Comparison of ENCODE assay signal across 10 mouse cellular contexts in the genomic region with DNA sequence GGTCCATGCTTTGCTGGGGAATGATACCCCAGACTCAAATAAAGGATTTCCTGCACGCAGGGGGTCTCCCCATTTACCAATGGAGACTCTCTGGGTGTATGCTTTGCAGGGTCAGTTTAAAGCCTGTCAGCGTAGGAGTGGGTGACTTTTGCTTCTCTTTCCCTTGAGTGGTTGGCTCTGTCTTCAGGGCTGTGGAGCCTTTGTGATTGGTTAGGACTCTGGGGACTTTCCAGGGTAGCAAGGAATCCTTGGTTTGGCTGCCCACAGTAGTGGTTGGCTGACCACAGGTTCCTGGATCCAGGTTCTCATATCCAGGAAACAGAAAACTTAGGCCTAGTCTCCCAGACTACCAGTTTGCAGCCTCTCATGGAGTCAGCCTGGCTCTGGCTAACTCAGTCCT.
DNase-seq lines count a peak whose midpoint lies in the region; ATAC-seq and TF ChIP-seq lines count a peak whose summit lies in the region.
"Had no signal": no experiment of that assay in that cellular context is flagged by ENCODE, and none has a peak within 500 bp of the region (broad histone marks: within the 10 kb centered on the region; RNA-seq: fewer than 3 reads in every experiment).

No protein-coding gene starts in this region.

- 0 out of 2 replicates have a peak, but pooled peaks cover 4% of the 10 kb centered on the region for H3K9me3 ChIP-seq in forebrain, embryonic 10.5 days
- H3K9me3 ChIP-seq in forebrain, embryonic 16.5 days (ENCODE audit: control insufficient read depth, low read length): no peaks in the 10 kb centered on the region
- H3K9me3 ChIP-seq in forebrain, embryonic 15.5 days: no peaks in the 10 kb centered on the region
- peaks cover 6% of the 10 kb centered on the region for H3K9me3 ChIP-seq in midbrain, embryonic 14.5 days (ENCODE audit: control insufficient read depth, low read length)

- no peak overlapping the region for H3K4me3 ChIP-seq in forebrain, embryonic 10.5 days
- H3K4me3 ChIP-seq in forebrain, embryonic 16.5 days (replicated peaks; ENCODE audit: low read length): no peak overlapping the region
- no peak overlapping the region for H3K4me3 ChIP-seq in layer of hippocampus, adult 2 months
- no peak overlapping the region for H3K4me3 ChIP-seq in forebrain, embryonic 15.5 days
- H3K4me3 ChIP-seq in midbrain, embryonic 14.5 days (replicated peaks; ENCODE audit: low read depth, low read length): no peak overlapping the region
- H3K4me3 ChIP-seq: erythroblast, embryonic 14.5 days had no signal

- H3K9ac ChIP-seq in forebrain, embryonic 16.5 days (replicated peaks; ENCODE audit: low read depth, low read length): no peak overlapping the region
- no peak overlapping the region for H3K9ac ChIP-seq in forebrain, embryonic 15.5 days (replicated peaks)
- H3K9ac ChIP-seq in midbrain, embryonic 14.5 days (replicated peaks; ENCODE audit: low read length): no peak overlapping the region

- no peak for ATAC-seq in forebrain, embryonic 16.5 days
- ATAC-seq in forebrain, embryonic 15.5 days (replicated peaks): no peak
- ATAC-seq in midbrain, embryonic 14.5 days (ENCODE audit: low FRiP score, low TSS enrichment): no peak

- H3K36me3 ChIP-seq in forebrain, embryonic 10.5 days (replicated peaks): no peaks in the 10 kb centered on the region; the same call in 1 of the 2 replicates
- no peaks in the 10 kb centered on the region for H3K36me3 ChIP-seq in forebrain, embryonic 16.5 days (ENCODE audit: control insufficient read depth, insufficient read depth)
- no peaks in the 10 kb centered on the region for H3K36me3 ChIP-seq in forebrain, embryonic 15.5 days
- no peaks in the 10 kb centered on the region for H3K36me3 ChIP-seq in midbrain, embryonic 14.5 days (ENCODE audit: control insufficient read depth, insufficient read depth, low read length)

- peaks cover 24% of the 10 kb centered on the region for H3K4me1 ChIP-seq in forebrain, embryonic 10.5 days
- peaks cover 25% of the 10 kb centered on the region for H3K4me1 ChIP-seq in forebrain, embryonic 16.5 days (replicated peaks; ENCODE audit: control insufficient read depth, insufficient read depth, low read length)
- peaks cover 26% of the 10 kb centered on the region for H3K4me1 ChIP-seq in forebrain, embryonic 15.5 days
- H3K4me1 ChIP-seq in midbrain, embryonic 14.5 days (ENCODE audit: control insufficient read depth, insufficient read depth, low read length): peaks cover 18% of the 10 kb centered on the region

- no peak for TF ChIP-seq CTCF in layer of hippocampus, adult 2 months (conservative IDR thresholded peaks at IDR 0.05)

- DNase-seq in forebrain, embryonic 10.5 days (ENCODE audit: extremely low spot score, low spot score): no peak
- DNase-seq in layer of hippocampus, adult 2 months (ENCODE audit: low spot score in 2 of 2): no peak
- DNase-seq in layer of hippocampus, postnatal 36 days: no peak
- DNase-seq in midbrain, embryonic 14.5 days: no peak
- no peak for DNase-seq in spleen, postnatal 4 days (ENCODE audit: low spot score in 2 of 2)
- no peak for DNase-seq in adrenal gland, adult 8-10 months
- DNase-seq: thymus, adult 2 months had no signal

- no peak overlapping the region for H3K4me2 ChIP-seq in forebrain, embryonic 16.5 days (ENCODE audit: low read length)
- no peak overlapping the region for H3K4me2 ChIP-seq in forebrain, embryonic 15.5 days (replicated peaks)
- H3K4me2 ChIP-seq in midbrain, embryonic 14.5 days (ENCODE audit: low read length): no peak overlapping the region

- peak overlapping the region; percentile 80 for H3K27ac ChIP-seq in forebrain, embryonic 10.5 days
- H3K27ac ChIP-seq in forebrain, embryonic 16.5 days (ENCODE audit: low read length): no peak overlapping the region
- peak overlapping the region; percentile 56; the same call in 1 of the 2 replicates for H3K27ac ChIP-seq in layer of hippocampus, adult 2 months
- peak overlapping the region; percentile 81 for H3K27ac ChIP-seq in forebrain, embryonic 15.5 days (replicated peaks)
- peak overlapping the region; percentile 81 for H3K27ac ChIP-seq in midbrain, embryonic 14.5 days (replicated peaks; ENCODE audit: low read depth, low read length)

- H3K27me3 ChIP-seq in forebrain, embryonic 10.5 days (ENCODE audit: poor library complexity, severe bottlenecking): no peaks in the 10 kb centered on the region
- H3K27me3 ChIP-seq in forebrain, embryonic 16.5 days (replicated peaks; ENCODE audit: control insufficient read depth, insufficient read depth, low read length): no peaks in the 10 kb centered on the region
- no peaks in the 10 kb centered on the region for H3K27me3 ChIP-seq in forebrain, embryonic 15.5 days
- no peaks in the 10 kb centered on the region for H3K27me3 ChIP-seq in midbrain, embryonic 14.5 days (ENCODE audit: control insufficient read depth, insufficient read depth, low read length)

- WGBS in forebrain, embryonic 10.5 days: 82% methylated on average over 2 of the region's 2 CpGs
- 91% methylated on average over 2 of the region's 2 CpGs for WGBS in forebrain, embryonic 16.5 days
- WGBS in forebrain, embryonic 15.5 days: 91% methylated on average over 2 of the region's 2 CpGs
- 84% methylated on average over 2 of the region's 2 CpGs for WGBS in midbrain, embryonic 14.5 days
